Mouse (Mus musculus): Measurements from ENCODE around the gene Nt5m. TPM values are rescaled to one million over a fixed set of nuclear protein-coding genes. Genes with fewer than 3 reads are reported as not detected.

The Nt5m gene
- total RNA-seq, 2 experiments from 2014 or later, result 15.7 to 19.2 TPM

DNA sequence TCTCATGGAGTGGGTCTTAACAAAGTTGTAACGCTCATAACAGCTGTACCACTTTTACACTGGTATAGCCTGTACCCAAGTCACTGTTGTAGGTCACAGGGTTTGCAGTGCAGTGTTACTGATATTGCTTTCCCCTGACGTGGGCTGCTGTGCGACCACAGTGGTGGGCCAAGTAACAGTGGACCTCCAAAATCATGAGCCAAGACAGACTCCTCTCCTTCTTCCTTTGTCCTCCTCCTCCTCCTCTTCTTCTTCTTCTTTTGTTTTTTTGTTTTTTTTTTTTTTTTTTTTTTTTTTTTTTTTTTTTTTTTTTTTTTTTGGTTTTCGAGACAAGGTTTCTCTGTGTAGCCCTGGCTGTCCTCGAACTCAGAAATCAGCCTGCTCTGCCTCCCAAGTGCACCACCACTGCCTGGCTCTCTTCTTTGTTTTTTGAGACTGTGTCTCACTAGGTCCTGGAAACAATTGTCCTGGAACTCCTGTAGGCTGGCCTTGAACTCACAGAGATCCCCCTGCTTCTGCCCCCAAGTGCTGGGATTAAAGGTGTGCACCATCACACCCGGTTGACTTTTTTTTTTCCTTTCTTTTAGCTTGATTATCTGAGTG is 67.4 kb downstream of the Nt5m start:
- no peak for DNase-seq

DNA sequence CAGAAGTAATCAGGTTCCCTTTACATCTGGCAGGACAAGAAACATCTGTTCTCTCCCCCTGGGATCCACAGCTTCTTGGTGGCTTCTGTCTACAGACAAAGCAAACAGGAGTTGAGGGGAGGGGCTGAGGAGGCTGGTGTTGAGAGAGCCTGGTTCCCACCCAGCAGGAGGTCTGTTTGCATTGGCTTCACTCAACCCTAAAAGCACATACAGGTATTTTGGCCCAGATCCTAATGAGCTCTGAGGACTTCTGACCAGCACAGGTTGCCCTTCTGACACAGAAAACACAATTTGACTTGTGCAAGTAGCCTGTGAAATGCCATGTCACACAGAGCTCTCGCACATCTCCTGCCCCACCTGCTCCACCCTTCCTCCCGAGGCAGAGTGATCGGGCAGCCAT is 69.2 kb downstream of the Nt5m start:
- no peak for DNase-seq

DNA sequence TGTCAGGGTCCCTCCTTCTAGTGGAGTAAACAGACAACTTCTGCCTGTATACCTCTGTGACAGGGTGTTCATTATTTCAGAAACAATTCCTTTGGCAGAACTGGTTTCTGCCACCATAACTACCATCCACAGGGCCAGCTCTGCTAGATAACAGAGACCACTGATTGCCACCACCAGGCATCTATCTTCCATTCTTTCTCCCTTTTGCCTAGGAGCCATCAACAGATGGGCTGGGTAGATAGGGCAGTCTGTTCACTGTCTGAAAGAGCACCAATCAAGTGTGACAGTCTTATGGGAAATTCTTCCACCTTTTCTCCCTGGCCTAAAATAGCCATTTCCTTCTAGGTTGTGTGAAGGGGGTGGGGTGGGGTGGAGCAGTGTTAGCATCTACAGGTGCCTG is 71.3 kb downstream of the Nt5m start:
- DNase-seq, result no peak

DNA sequence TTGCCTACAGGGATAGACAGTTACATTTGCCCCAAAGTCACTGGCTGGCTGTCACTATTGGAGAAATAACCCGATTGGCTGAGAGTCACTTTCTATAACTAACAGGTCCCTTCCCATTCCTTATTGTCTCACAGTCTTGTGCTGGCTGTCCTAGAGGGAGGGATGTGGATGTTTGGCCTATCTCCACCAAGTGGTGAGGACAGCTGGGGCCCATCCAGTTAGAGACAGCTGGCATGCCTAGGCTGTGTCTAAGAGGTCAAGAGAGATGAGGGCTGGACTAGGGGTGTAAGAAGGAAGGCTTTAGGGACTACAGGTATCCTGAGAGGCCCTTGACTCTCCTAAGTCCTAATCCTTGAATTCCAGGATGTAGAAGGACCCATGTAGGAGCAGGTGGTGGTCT is 72.3 kb downstream of the Nt5m start:
- DNase-seq, result no peak

DNA sequence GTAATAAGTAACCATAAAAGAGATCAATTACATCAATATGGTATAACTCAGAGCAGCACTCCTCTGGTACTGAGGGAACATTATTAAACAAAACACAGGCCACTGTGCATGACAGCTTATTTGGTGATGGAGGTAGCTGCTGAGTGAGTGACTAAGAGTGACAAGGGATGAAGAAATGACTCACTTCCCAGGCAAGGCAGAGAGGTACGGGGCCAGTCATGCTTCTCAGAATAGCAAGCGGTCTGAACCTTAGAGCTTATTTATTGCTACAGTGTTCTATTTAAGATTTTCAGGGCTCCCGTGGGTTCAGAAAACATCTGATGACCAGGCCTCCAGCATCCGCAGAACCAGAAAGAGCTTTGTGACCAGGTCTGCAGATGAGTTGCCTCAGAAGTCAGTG is 74.5 kb downstream of the Nt5m start:
- DNase-seq, result no peak

DNA sequence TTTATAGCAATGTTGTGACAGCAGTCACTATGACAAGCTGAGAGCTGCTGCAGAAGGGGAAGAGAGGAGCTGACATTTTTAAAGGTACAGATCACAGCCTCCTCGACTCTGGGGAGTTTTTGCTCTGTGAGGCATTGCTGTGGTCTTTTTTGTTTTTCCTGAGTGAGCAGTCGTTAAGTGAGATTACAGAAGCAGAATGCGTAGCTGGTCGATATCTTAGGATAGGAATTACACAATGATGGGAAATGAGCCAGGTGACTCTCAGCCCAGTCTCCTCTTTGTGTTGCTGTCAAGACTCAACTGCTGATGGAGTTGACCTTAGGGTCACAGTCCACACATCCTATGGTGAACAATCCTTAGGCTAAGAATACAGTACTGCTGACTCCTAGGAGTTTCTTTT is 78.8 kb downstream of the Nt5m start:
- no peak for DNase-seq

DNA sequence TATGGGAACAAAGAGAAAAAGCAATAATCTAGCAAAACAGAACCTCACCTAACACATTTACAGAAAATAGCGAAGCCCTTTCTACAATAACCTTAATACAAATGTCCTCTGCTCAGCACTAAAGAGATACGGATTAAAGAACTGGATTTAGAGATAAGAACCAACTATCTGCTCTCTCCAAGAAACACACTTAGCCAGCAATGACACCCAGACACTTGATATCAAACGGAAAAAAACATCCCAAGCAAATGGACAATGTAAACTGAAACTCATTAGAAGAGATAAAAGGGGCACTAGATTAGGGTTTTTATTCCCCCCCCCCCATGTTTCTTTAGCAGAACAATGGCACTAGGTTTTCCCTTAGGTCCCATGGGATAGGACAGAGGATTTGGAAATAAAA is 80.2 kb downstream of the Nt5m start:
- no peak for DNase-seq

DNA sequence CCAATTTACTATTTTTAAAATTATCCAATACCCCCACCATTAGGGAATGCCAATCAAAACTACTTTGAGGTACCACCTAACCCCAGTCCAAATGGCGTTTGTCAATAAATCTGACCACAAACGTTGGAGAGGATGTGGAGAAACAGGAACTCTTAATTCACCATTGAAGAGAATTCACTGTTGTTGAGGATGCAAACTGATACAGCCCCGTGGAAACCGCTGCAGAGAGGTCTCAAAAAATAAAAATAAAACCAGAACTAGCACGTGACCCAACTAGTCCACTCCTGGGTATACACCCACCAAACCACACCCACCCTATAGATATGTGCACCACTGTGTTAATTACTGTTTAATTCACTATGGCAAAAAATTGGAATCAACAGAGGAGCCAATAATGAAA is 81.1 kb downstream of the Nt5m start:
- DNase-seq, result no peak

DNA sequence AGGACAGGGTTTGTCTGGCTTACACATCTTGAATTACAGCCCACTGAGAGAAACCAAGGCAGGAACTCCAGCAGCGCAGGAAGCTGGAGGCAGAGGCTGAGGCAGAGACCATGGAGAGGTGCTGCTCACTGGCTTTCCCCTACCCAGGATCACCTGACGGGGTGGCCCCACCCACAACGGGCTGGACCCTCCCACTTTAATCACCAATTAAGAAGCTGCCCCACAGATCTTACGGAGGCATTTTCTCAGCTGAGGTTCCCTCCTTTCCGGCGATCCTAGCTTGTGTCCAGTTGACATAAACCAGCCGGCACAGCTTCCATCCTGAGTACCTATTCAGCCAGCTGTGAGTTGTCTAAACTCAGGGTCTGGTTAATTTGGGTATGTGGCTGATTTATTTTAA is 82.0 kb downstream of the Nt5m start:
- DNase-seq, result no peak

DNA sequence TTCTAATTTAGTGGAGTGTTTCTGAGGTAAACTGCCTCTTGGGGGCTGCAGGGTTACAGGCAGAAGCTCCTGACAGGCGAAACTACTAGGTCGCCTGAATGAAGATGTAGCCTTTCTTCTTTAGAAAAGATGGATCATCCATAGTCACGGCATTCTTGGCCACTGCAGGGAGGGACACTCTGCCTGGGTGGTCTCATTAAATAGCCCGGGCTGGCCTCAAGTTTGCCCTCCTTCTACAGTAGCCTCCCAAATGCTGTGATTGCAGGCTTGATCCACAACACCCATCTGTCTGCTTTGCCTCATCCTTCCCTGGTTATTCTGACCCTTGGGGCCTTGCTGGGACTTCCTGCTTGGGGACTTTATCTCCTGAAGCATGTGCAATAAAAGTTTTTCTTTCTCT is 90.8 kb downstream of the Nt5m start:
- DNase-seq, result no peak

Other genes with a start within 250 kb of the Nt5m start
- not detected for gene Olfr223, start 246.2 kb upstream of the Nt5m start, total RNA-seq (2021)
- gene Mprip, start 178.1 kb upstream of the Nt5m start, total RNA-seq (2021), result 100 to 1,000 TPM; 139 to 166 TPM
- under 1 TPM; 0.21 to 0.47 TPM for gene Pld6, start 51.8 kb upstream of the Nt5m start, total RNA-seq (2021)
- 10 to 100 TPM; 25.5 to 27.0 TPM for gene Flcn, start 29.4 kb upstream of the Nt5m start, total RNA-seq (2021)
- gene Cops3, start 391 bp downstream of the Nt5m start, total RNA-seq (2021), result 10 to 100 TPM; 72.7 to 75.2 TPM
- gene Med9, start 108.8 kb downstream of the Nt5m start, total RNA-seq (2021), result 10 to 100 TPM; 17.1 to 18.1 TPM
- 1 to 10 TPM; 1.5 to 3.0 TPM for gene Rasd1, start 125.5 kb downstream of the Nt5m start, total RNA-seq (2021)
- 1 to 10 TPM; 3.0 to 4.0 TPM for gene Pemt, start 207.0 kb downstream of the Nt5m start, total RNA-seq (2021)